Mouse (Mus musculus) MEL (cell line): ENCODE results near the gene Tmtc1.

Experiments
- CHD2 ChIP-seq: IDR thresholded peaks from 2 replicates; pipeline ENCODE4 v1.6.1; 2011; ENCODE audit warnings: low read length, improper control_type of control experiment
- CTCF ChIP-seq, 3 experiments: IDR thresholded peaks in 2 of 3; conservative IDR thresholded peaks in 1 of 3; 2 replicates each; pipeline ENCODE4 v1.5.1; 2011 to 2012; ENCODE audit warnings: low read length in 3 of 3, low read depth in 2 of 3, mild to moderate bottlenecking in 2 of 3, improper control_type of control experiment in 1 of 3, inconsistent platforms in 1 of 3, mixed read lengths in 1 of 3, moderate library complexity in 1 of 3; ENCODE audit not compliant: control insufficient read depth in 1 of 3, insufficient read depth in 1 of 3, poor library complexity in 1 of 3, severe bottlenecking in 1 of 3
- ELF1 ChIP-seq: IDR thresholded peaks from 2 replicates; pipeline ENCODE4 v1.6.1; 2014; ENCODE audit warnings: low read depth, mild to moderate bottlenecking, inconsistent platforms, low read length, improper control_type of control experiment, moderate library complexity
- EP300 ChIP-seq, 2 experiments: IDR thresholded peaks; 2 replicates each; pipeline ENCODE4 v1.6.1; 2011; ENCODE audit warnings: improper control_type of control experiment in 2 of 2, low read length in 2 of 2, low read depth in 1 of 2, mild to moderate bottlenecking in 1 of 2
- KAT2A ChIP-seq: conservative IDR thresholded peaks from 2 replicates; pipeline ENCODE4 v1.6.1; 2012; ENCODE audit warnings: low read depth, low read length, improper control_type of control experiment, inconsistent platforms
- POLR2A ChIP-seq, 2 experiments: IDR thresholded peaks; 2 replicates each; pipeline ENCODE4 v1.6.1; 2011 to 2012; ENCODE audit warnings: low read length in 2 of 2, mild to moderate bottlenecking in 2 of 2, control low read depth in 1 of 2, improper control_type of control experiment in 1 of 2, low read depth in 1 of 2, moderate library complexity in 1 of 2; ENCODE audit not compliant: control insufficient read depth in 1 of 2, insufficient read depth in 1 of 2, poor library complexity in 1 of 2
- RAD21 ChIP-seq: IDR thresholded peaks from 2 replicates; pipeline ENCODE4 v1.6.1; 2011; ENCODE audit warnings: mild to moderate bottlenecking, low read depth, low read length, improper control_type of control experiment
- USF1 ChIP-seq: IDR thresholded peaks from 2 replicates; pipeline ENCODE4 v1.6.1; 2014; ENCODE audit warnings: low read depth, mild to moderate bottlenecking, inconsistent platforms, low read length, improper control_type of control experiment, moderate library complexity
- ZC3H11A ChIP-seq: IDR thresholded peaks from 2 replicates; pipeline ENCODE4 v1.6.1; 2012; ENCODE audit warnings: low read depth, mild to moderate bottlenecking, inconsistent platforms, low read length, improper control_type of control experiment

- TF ChIP-seq CTCF (IDR thresholded peaks at IDR 0.05 in 2 of 3, conservative IDR thresholded peaks at IDR 0.05 in 1 of 3; ENCODE audit: control insufficient read depth in 1 of 3, insufficient read depth in 1 of 3, low read depth in 2 of 3, low read length in 3 of 3, poor library complexity in 1 of 3, severe bottlenecking in 1 of 3) (no peak), CHD2 (no peak), KAT2A (no peak), ELF1 (no peak), POLR2A (IDR thresholded peaks at IDR 0.05; ENCODE audit: control insufficient read depth in 1 of 2, insufficient read depth in 1 of 2, low read depth in 1 of 2, low read length in 2 of 2, poor library complexity in 1 of 2) (no peak), USF1 (no peak), EP300 (IDR thresholded peaks at IDR 0.05; ENCODE audit: low read depth in 1 of 2, low read length in 2 of 2) (no peak), ZC3H11A (no peak), RAD21 (no peak)
Measured at GRCm38 (mm10) chr6:148367094-148367539, 77.1 kb downstream of the Tmtc1 start.
